Mouse (Mus musculus) brain, adult 2 months (tissue): ENCODE results near the gene Hap1.
"Not testable (repeated sequence)": the region's sequence is repeated elsewhere in the genome, so short reads cannot be mapped to it uniquely, and the experiment has no call there.

Experiments used
- DNase-seq: peaks from one replicate; pipeline ENCODE4 v3.0.0; 2011; ENCODE audit warnings: low read depth, low spot score

The Hap1 gene

DNA sequence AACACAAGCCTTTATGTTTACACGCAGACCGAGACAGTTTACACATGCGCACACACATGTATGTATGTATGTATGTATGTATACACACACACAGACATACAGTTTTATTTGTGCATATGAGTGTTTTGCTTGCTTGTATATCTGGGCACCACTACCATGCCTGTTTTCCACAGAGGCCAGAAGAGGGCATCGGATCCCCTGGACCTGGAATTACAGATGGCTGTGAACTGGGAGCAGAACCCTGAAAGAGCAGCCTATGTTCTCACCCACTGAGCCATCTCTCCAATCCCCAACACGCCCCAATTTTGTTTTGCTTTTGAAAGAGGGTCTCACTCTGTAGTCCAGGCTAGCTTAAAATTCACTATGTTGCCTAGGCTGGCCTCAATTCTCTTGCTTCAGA, 1.5 kb upstream of the Hap1 start:
- DNase-seq = peak; percentile 37

DNA sequence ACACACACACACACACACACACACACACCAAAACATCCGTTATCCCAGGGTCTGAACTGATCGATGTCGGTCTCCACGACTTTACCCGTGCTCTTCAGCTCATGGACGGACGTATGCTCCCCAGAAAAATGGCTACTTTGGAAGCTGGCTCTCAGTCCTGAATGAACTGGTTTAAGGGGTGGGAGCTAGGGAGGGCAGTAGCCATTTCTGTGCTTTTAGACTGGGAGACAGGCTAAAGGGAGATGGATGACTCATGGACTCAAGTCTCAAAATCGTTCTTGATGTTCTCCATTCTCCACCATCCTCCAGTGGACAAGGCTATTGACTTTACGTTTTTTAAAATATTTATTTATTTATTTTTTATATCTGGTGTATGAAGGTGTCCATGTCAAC, 887 bp upstream of the Hap1 start:
- DNase-seq = peak; percentile 29

DNA sequence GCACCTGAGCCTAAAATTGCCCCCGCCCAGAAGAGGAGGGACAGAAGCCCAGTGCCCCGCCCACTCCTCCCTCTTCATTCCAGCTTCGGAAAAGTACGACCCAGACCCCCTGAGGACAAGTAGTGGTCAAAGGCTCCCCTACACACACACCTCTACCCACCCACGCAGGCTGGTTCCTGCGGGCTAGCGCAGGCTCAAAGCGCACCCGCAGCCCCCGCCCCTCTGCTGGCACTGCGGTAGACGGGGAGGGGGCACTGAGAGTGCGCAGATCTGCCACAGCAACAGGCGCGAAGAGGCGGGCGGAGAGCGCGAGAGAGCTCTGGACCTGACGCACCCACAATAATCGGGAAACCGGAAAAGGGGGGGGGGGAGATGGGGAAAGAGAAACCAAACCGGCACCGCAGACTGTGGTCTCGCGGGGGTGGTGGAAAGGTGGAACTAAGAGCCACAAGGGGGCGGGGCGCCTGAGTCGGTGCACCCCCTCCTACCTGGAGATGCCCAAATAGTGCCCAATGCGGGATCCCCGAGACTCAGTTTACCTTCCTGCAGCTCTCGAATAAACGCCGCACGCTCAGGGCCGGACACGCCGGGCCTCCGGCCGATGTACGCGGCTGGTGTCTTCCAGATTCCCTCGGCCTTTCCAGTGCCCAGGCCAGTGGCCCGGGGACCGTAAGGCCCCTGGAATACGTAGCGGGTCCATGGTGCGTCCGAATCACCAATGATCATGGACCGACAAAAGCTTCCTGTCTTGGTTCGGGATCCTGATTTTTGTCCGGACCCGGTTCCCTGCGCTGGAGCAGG, 577 bp downstream of the Hap1 start:
- DNase-seq = peak; percentile 66

DNA sequence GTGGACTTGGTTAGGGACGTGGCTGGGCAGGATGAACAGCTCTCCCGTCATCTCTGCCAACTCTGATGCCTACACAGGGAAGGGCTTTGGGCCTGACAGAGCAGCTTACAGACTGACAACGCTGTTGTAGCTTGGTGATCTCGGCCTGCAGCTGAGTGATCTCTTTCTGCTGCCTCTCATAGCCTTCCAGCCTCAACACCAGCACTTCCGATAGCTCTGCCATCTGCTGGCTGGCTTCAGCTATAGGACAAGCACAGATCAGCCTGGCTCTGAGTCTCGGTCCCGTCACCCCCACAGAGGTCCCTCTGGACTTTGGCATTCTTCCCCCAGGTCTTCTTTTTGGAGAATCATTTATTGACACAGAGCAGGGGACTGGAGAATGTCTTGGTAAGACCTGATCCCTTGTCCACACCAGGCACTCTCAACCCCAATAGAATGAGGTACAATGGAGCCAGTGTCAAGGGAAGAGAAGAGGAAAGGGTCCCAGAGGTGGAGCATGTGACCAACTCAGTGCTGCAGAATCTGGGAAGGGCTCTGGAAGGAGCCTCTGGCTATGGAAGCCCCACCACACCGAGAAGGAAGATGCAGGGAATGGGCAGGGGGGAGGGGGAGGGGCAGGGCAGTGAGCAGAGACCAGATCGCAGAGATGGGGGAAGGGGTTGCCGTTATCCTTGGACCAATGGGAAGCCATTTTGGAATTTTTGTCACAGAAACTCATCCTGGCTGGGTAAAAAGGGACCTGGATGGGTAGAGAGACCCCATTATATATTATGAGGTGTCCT, 3.7 kb downstream of the Hap1 start:
- peak; percentile 84 for DNase-seq

DNA sequence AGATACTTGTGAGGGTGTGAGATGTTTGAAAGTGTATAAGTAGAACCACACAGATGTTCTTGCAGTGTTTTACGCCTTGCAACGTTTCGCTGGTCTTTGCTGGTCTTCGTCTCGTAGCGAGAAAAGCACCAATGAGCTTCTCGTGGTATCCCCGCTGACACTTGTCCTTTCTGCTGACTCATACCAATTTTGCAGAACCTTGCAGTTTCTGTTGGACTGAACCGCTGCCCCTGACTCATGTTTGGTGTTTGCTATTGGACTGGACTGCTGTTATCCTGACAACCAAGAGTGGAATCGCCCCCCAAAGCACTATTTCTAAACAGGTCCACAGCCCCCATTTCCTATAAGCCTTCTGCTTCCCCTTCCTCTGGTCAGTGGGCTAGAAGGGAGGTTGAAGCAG, 11.7 kb downstream of the Hap1 start:
- DNase-seq = no peak

DNA sequence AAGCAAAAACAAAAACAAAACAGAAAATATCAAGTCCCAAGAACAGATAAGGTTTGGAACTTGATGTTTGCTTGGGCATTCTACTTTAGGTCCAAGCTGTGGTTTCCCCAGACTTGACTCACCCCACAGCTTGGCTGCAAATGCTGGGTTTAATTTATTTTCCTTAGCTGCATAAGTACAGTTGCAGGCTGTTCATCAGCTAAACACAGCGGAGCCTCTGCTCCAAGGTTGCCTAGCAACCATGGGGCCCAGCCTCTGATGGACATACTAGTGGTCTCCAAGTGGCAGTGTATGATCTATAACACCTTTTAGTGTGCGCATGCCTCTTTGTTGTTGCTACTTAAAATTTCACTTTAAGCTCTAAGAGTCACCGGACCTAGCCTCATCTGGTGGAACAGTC, 20.2 kb downstream of the Hap1 start:
- DNase-seq = peak; percentile 65

DNA sequence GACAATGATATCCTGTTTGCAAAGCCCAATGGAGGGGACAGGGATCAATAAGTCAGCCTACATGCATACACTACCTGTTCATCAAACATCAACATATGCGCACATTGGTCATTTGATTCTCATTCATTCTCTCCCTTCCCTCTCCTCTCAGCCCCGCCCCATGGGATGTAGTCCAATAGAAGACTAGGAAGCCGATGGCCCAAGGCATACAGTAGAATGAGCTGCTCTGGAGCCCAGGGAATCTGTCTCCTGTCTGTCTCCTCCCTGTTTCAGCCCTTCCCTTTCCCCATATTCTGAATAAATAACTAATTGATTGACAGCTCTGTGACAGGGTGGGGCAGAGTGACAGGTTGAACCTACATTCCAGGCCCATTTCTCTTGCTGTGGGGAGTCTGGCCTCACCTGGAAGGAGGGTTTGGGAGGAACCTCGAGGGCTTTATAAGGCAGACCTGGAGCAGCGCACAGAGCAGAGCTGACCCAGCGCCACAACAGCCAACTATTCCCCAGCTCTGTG, 21.9 kb downstream of the Hap1 start, which contains the start of gene Gast:
Gene Gast, plus strand, starts transcription at position 464 of the 514 bp plus-strand sequence.
- no peak for DNase-seq

DNA sequence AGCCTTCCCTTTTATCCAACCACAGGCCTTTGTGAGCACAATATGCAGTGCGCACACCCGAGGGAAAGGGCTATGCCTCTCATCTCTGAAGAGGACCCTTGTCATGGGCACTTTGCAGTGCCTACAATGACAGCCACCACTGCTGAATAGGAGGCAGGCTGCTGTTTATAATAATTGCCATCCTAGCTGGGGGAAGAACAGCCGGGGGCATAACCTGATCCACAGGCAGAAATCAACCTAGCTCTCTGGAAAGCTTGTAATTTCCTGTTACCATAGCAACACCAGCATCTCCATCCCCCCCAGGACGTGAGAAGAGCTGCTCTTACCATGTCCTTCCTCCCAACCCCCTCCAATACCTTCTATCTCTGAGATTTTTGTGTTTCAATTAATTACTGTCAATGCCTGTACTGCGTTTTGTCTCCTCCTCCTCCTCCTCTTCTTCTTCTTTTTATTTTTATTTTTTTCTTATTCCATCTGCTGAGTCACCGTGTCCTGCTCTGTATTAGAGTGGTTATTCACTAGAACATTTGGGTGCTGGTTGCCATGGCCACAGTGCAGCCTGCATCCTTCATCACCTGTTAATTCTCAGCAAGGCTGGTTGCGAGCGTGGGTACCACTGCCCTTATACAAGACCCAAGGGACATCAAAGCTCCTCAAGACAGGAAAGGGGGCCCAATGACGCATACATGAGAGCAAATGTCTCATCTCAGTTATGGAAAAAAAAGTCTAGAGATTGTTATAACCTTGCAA, 23.0 kb downstream of the Hap1 start:
- peak; percentile 90 for DNase-seq

DNA sequence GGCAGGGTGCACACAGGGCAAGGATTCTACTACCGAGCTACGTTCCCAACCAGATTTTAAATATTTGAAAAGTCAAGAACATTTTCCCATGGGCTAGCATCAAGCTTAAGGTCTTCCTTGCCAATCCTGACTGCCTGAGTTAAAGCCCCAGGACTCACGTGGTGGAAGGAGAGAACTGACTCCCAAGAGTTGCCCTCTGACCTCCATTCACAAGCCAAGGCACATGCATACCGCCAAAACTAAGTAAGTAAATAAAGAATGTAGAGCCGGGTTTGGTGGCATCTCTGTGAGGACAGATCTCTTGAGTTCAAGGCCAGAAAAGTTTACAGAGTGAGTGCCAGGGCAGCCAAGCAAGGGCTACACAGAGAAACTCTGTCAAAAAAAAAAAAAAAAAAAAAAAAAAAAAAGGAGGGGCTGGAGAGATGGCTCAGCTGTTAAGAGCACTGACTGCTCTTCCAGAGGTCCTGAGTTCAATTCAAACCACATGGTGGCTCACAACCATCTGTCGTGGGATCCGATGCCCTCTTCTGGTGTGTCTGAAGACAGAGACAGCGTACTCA, 25.0 kb downstream of the Hap1 start:
- DNase-seq = not testable (repeated sequence)

DNA sequence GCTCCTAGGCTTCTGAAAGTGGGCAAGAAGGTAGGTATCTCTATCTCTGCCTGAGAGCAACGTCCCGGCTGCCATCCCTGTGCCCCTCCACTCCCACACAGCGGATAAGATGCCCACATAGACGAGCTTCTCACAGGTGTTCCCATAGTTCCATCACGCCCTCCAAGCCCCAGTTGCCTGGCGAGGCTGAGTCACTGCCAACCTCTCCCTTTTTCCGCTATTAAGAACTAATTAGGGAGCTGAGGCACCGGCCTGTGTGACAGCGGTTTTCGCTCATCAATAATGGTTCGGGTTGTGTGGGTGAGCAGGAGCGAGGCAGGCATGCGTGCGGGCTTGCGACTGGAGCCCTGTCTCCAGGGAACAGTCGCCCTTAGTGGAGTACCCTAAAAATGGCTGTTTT, 25.7 kb downstream of the Hap1 start:
- DNase-seq = peak; percentile 84

DNA sequence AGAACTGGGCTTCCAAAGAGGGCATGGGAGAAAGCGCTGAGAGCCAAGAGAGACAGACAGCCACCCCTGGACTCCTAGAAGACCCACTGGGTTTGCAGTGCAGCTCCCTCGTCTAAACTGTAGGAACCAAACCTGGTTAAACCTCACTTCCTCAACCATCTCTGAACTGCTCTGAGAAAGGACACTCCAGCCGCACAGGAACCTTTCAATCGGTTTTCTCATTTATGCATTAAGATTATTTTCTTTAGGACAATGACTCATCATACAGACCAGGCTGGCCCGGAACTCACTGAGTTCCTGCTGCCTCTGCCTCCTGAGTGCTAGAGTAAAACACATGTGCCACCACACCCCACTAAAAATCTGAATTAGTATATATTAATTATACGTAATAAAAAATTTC, 28.2 kb downstream of the Hap1 start:
- DNase-seq = no peak

DNA sequence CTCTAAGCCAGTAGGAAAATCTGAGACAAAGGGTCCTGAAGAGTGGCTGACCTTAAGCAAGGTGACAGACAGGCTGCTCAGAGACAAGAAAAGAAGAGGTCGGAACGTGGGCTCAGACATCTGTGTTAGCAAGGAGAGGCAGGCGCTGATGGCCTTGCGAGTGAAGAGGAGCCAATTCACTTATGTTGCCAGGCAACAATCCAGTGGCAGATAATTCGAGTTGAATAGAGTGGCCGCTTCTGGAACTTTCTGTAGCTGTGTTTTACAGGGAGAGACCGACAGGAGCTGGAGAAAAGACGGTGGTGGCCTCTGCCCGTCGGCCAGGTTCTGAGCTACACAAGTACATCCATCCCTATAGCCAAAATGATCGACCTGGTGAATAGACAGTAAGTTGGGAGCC, 28.6 kb downstream of the Hap1 start:
- DNase-seq = peak; percentile 59

DNA sequence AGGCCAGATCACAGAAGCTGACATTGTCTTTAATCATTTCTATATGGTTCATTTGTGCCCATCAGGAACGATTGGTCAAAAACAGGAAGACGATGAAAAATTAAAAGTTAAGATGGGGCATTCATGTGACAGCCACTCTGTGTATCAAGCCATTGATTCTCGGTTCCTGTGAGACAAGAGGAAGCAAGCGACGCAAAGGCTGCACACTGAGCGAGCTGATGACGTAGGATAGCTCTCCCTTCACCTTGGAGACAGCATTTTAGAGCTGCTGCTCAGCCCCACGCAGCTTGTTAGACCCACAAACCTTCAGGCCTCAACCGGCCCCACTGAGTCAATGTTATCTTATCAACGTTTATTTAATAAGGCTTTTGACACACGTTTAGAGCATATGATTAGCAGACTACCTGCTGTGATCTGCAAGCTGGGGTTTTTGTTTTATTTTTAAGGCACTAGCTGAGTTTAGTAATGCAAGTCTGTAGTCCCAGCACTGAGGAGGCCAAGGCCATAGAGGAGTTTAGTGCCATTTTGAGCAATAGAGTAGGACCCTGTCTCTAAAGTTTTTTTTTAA, 30.8 kb downstream of the Hap1 start:
- DNase-seq = no peak

DNA sequence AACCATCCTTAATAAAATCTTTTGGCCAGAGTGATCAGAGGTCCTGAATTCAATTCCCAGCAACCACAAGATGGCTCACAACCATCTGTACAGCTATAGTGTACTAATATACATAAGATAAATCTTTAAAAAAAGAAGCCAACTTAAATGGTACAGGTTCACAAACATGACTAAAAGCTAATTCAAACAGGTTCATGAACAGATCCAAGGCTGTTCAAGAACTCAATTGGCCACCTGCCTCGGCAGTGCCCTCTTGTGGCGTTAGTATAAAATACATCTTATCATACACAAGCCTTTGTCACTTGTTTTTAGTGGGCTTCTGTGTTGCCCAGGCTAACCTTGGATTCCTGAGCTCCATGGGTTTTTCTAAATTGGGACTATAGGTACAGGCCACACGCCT, 32.4 kb downstream of the Hap1 start:
- DNase-seq = peak; percentile 76

DNA sequence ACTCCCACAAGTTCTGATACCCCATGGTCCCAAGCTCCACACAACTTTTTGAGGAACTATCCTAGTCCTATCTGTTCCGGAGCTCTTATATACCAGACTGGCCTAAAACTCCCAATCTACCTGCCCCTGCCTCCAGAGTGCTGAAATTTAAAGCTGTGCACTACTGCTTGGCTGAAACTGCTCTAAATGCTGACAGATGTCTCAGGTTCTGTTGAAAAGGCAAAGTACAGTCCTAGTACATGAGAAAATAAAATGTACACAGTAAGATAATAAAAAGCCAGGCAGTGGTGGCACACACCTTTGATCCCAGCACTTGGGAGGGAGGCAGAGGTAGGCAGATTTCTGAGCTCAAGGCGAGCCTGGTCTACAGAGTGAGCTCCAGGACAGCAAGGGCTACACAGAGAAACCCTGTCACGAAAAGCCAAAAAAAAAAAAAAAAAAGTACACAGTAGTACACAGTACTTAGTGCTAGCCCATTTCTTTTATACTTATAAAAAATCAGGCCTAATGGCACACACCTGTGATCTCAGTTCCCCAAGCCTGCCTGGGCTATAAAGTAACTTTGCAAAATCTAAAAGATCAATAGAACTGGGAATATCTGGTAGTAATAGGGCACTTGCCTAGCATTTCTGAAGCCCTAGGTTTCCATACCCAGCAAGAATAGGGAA, 33.2 kb downstream of the Hap1 start:
- DNase-seq = no peak

DNA sequence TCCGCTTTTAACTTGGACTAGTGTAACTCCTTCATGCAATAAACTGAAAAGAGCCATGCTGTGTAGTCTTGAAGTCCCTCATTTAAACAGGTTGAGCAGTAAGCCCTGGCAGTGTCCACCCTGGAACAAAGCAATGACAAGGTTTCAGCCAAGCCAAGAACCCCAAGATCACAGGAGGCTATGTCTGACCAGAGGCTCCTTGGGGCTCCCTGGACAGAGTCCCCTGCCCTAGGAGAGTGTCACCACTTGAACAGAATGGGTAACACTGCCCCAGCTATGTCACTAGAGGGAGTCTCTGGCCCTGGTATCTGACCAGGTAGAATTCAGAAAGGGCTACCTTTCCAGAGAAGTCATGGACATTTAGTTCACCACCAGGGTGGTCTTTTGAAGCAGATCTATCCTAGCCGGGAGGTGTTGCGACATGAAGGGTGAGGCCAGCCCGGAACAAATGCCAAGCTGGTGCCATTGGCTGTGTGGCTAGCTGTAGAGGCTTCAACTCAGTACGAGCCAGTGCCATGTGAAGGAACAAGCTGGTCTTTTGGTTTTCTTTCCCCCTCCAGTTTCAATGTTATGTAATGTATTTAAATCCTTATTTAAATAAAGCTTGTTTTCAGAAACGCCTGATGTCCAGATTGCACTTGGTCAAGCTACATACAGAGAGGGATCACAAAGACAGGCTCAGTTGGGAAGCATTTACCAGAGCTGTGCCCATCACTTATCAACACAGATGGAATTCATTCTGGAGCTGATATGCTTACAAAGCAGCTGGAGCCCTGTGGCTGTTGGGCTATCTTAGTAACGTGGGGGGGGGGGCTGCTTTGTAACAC, 34.2 kb downstream of the Hap1 start:
- DNase-seq = not testable (repeated sequence)

DNA sequence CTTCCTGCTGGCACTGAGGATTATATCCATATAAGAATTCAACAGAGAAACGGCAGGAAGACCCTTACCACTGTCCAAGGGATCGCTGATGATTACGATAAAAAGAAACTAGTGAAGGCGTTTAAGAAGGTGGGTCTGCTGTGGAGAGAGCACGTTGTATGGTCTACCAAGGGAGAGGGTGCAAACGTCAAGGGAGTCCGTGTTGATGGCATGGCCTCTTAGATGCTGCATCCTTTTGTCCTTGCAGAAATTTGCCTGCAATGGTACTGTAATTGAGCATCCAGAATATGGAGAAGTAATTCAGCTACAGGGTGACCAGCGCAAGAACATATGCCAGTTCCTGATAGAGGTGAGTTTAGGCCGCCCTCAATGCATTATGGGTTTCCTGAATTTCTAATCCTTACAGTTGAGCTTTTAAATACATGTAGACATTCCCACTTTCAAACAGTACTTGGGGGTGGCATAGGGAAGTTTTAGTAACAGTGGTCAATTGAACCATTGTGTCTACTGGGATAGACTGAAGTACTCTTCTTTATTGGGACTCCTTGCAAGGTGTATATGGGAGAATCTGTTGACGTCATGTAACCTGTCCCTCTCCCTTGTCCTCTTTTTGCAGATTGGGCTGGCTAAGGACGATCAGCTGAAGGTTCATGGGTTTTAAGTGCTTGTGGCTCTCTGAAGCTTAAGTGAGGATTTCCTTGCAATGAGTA, 35.1 kb downstream of the Hap1 start:
- not testable (repeated sequence) for DNase-seq

DNA sequence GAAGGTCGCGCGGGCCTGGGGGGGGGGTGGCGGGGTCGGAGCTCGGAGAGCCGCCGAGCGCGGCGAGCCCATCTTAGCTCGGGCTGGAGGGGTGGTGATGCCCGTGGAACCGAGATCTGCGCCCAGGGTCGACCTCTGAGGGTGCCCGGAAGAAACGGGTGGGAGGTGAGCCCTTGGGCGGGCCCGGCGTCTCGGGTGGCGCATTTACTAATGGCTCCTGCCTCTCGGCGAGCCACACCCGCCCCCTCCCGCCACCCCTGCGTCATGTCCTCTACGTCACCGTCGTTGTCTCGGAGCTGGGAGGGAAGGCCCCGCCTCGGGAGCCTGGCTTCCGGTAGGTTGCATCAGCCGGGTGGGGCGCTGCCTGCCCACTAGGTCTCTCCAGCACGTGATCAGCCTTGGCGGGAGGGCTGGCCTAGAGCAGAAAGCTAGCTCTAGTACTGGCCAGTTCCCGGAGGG, 35.7 kb downstream of the Hap1 start:
- DNase-seq = peak; percentile 99
